Mouse (Mus musculus) ES-E14 (cell line): ENCODE results near the gene Cav2.

ENCODE experiments used
- CHD2 ChIP-seq: IDR thresholded peaks from 2 replicates; pipeline ENCODE4 v1.6.1; 2014; ENCODE audit warnings: mild to moderate bottlenecking, low read depth, low read length, inconsistent platforms
- HCFC1 ChIP-seq: IDR thresholded peaks from 2 replicates; pipeline ENCODE4 v1.6.1; 2012; ENCODE audit warnings: low read length, inconsistent platforms, borderline replicate concordance; ENCODE audit not compliant: insufficient read depth
- MAFK ChIP-seq: IDR thresholded peaks from 2 replicates; pipeline ENCODE4 v1.6.1; 2014; ENCODE audit warnings: mild to moderate bottlenecking, low read depth, low read length, inconsistent platforms; ENCODE audit not compliant: insufficient read depth
- ZC3H11A ChIP-seq: IDR thresholded peaks from 2 replicates; pipeline ENCODE4 v1.6.1; 2012; ENCODE audit warnings: low read depth, mild to moderate bottlenecking, inconsistent platforms, low read length, borderline replicate concordance
- ZNF384 ChIP-seq: IDR thresholded peaks from 2 replicates; pipeline ENCODE4 v1.6.1; 2012; ENCODE audit warnings: low read depth, low read length, inconsistent platforms

DNA sequence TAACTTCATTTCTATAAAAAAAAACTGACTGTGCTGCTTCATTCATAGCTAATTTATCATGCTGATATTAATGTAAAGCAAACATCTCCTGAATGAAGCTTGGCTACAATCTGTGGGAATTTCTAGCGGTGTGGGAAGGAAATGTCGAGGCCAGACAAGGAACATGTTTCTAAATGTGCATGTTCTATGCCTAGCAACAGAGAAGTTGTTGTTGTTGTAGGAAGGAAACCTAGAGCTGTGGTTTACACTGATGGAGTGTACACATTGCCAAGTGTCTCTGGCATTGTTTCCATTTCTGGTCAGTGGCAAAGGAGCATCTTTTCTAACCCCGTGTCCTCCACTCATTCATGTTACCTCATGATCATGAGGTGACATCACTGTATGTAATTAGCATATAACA lies 48.8 kb downstream of the Cav2 start:
- TF ChIP-seq ZNF384 (no peak), HCFC1 (no peak), CHD2 (no peak), ZC3H11A (no peak), MAFK (no peak)
